In the genomic region with DNA sequence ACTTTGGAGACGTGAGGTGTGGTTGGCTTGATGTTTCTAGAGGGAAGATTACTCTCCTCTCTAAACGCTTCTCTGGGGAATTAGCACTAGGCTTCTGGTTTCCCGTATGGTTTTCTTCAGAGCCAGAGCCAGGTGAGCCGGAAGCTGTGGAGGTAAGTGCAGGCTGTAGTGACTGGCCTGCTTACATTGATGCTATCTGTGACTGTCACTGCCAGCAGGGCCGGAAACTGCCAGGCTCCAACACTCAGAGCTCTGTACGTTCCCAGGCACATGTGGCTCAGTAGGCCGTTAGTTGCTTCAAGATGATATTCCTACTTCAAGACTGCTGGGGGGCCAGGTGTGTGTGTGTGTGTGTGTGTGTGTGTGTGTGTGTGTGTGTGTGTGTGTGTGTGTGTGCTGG, we compare ENCODE assay signal across 18 mouse cellular contexts. TPM values are rescaled to one million over a fixed set of nuclear protein-coding genes. Genes with fewer than 3 reads are reported as not detected.
DNase-seq lines count a peak whose midpoint lies in the region; ATAC-seq and TF ChIP-seq lines count a peak whose summit lies in the region.
"Had no signal": no experiment of that assay in that cellular context is flagged by ENCODE, and none has a peak within 500 bp of the region (broad histone marks: within the 10 kb centered on the region; RNA-seq: fewer than 3 reads in every experiment).

No protein-coding gene starts in this region.

- no peak for TF ChIP-seq CTCF in cerebellum, adult 2 months (IDR thresholded peaks at IDR 0.05; ENCODE audit: borderline replicate concordance, insufficient read depth, low read depth, low read length)

- 58% methylated on average over 7 of the region's 7 CpGs for WGBS in cerebellum, adult 2 months
- WGBS in heart, embryonic 16.5 days = 61% methylated on average over 7 of the region's 7 CpGs
- 91% methylated on average over 7 of the region's 7 CpGs for WGBS in forebrain, embryonic 14.5 days

- no peaks in the 10 kb centered on the region for H3K36me3 ChIP-seq in heart, embryonic 16.5 days (ENCODE audit: control insufficient read depth, insufficient read depth)
- 0 out of 2 replicates have a peak, but pooled peaks cover 6% of the 10 kb centered on the region for H3K36me3 ChIP-seq in forebrain, embryonic 14.5 days (ENCODE audit: control insufficient read depth, insufficient read depth, low read length)

- DNase-seq in cerebellum, adult 2 months = peak in 1 of 2 experiments; percentile 51
- DNase-seq in heart, postnatal 14 days = no peak
- DNase-seq in CD4-positive helper T cell, adult 2 months (ENCODE audit: low read depth, low spot score) = peak; percentile 26
- DNase-seq in testis, postnatal 10 days (ENCODE audit: low spot score) = no peak
- DNase-seq in forebrain, embryonic 14.5 days (ENCODE audit: low spot score) = no peak
- DNase-seq: cerebellum, adult 8-10 months; kidney, postnatal 10 days; spleen, adult 18-20 months had no signal

- no peak overlapping the region for H3K9ac ChIP-seq in heart, embryonic 16.5 days (ENCODE audit: low read length)
- no peak overlapping the region for H3K9ac ChIP-seq in forebrain, embryonic 14.5 days (ENCODE audit: low read length)
- H3K9ac ChIP-seq: intestine, embryonic 15.5 days; limb, embryonic 15.5 days; lung, embryonic 15.5 days; midbrain, embryonic 13.5 days; stomach, embryonic 15.5 days had no signal

- no peaks in the 10 kb centered on the region for H3K27me3 ChIP-seq in cerebellum, adult 2 months (ENCODE audit: control insufficient read depth, insufficient read depth, low read length)
- H3K27me3 ChIP-seq in heart, embryonic 16.5 days (ENCODE audit: control insufficient read depth, insufficient read depth, low read length) = no peaks in the 10 kb centered on the region
- no peaks in the 10 kb centered on the region for H3K27me3 ChIP-seq in forebrain, embryonic 14.5 days (replicated peaks; ENCODE audit: control insufficient read depth, insufficient read depth, low read length)
- H3K27me3 ChIP-seq: intestine, embryonic 15.5 days; limb, embryonic 15.5 days; lung, embryonic 15.5 days; midbrain, embryonic 13.5 days; stomach, embryonic 15.5 days had no signal

- H3K9me3 ChIP-seq in heart, embryonic 16.5 days (replicated peaks; ENCODE audit: control insufficient read depth, low read length) = no peaks in the 10 kb centered on the region
- H3K9me3 ChIP-seq in forebrain, embryonic 14.5 days (replicated peaks; ENCODE audit: control insufficient read depth, low read length) = no peaks in the 10 kb centered on the region
- H3K9me3 ChIP-seq: hindbrain, embryonic 10.5 days; intestine, embryonic 15.5 days; limb, embryonic 15.5 days; lung, embryonic 15.5 days; midbrain, embryonic 13.5 days; stomach, embryonic 15.5 days had no signal

- no peak for TF ChIP-seq POLR2A in cerebellum, adult 2 months (IDR thresholded peaks at IDR 0.05; ENCODE audit: borderline replicate concordance, insufficient read depth, low read length)

- intact Hi-C loops in heart, postnatal 14 days (cut with DNase I) = no loop called here

- H3K4me1 ChIP-seq in cerebellum, adult 2 months (ENCODE audit: control insufficient read depth, insufficient read depth, low read length) = peaks cover 35% of the 10 kb centered on the region
- H3K4me1 ChIP-seq in heart, embryonic 16.5 days (ENCODE audit: control insufficient read depth, insufficient read depth, low read length) = peaks cover 43% of the 10 kb centered on the region
- peaks cover 9% of the 10 kb centered on the region; the same call in 1 of the 2 replicates for H3K4me1 ChIP-seq in forebrain, embryonic 14.5 days (ENCODE audit: control insufficient read depth, insufficient read depth, low read length)

- no peak overlapping the region for H3K4me3 ChIP-seq in cerebellum, adult 2 months (replicated peaks; ENCODE audit: insufficient read depth, low read depth, low read length)
- no peak overlapping the region for H3K4me3 ChIP-seq in heart, embryonic 16.5 days (ENCODE audit: low read length)
- no peak overlapping the region for H3K4me3 ChIP-seq in forebrain, embryonic 14.5 days (ENCODE audit: low read depth, low read length)
- H3K4me3 ChIP-seq: hindbrain, embryonic 10.5 days; intestine, embryonic 15.5 days; limb, embryonic 15.5 days; lung, embryonic 15.5 days; midbrain, embryonic 13.5 days; myocyte; stomach, embryonic 15.5 days had no signal

- peak overlapping the region; percentile 10; the same call in 1 of the 2 replicates for H3K27ac ChIP-seq in cerebellum, adult 2 months (ENCODE audit: insufficient read depth, low read length)
- peak overlapping the region; percentile 19 for H3K27ac ChIP-seq in heart, embryonic 16.5 days (ENCODE audit: low read length)
- no peak overlapping the region for H3K27ac ChIP-seq in forebrain, embryonic 14.5 days (ENCODE audit: low read depth, low read length)
- H3K27ac ChIP-seq: hindbrain, embryonic 10.5 days; intestine, embryonic 15.5 days; midbrain, embryonic 13.5 days had no signal

- H3K4me2 ChIP-seq in heart, embryonic 16.5 days (ENCODE audit: low read depth, low read length) = no peak overlapping the region
- H3K4me2 ChIP-seq in forebrain, embryonic 14.5 days (ENCODE audit: low read length) = no peak overlapping the region
- H3K4me2 ChIP-seq: intestine, embryonic 15.5 days; limb, embryonic 15.5 days; lung, embryonic 15.5 days; midbrain, embryonic 13.5 days; stomach, embryonic 15.5 days had no signal

- ATAC-seq in cerebellum, adult (ENCODE audit: insufficient number of reproducible peaks, low FRiP score, low TSS enrichment) = no peak
- ATAC-seq in heart, embryonic 16.5 days (replicated peaks; ENCODE audit: extremely low read depth, insufficient read depth, low FRiP score) = no peak
- peak; percentile 71 for ATAC-seq in inflammation-experienced regulatory T-cells, adult 6 months
- no peak for ATAC-seq in forebrain, embryonic 14.5 days
- ATAC-seq: intestine, embryonic 15.5 days; midbrain, embryonic 13.5 days had no signal

RNA-seq across cellular contexts. Expression of gene Dusp1, which starts 32.2 kb away (rescaled TPM):
- 62.5 and 67.1 TPM in 2 replicates for polyA plus RNA-seq in cerebellum, adult 2 months (2012; rRNA removed)
- 35.5 and 35.7 TPM in 2 replicates for polyA plus RNA-seq in heart, embryonic 16.5 days (2015; fragmentation: Nextera tagmentation; extraction: Ambion mirVana)
- 10 to 100 TPM; 91.2 to 99.6 TPM for total RNA-seq in heart, postnatal 14 days (2021)
- polyA plus RNA-seq in inflammation-experienced regulatory T-cells, adult 6 months (2017; shearing (Covaris generic)) = 10 to 100 TPM; 31.4 to 56.0 (median 32.0) TPM
- polyA plus RNA-seq in forebrain, embryonic 14.5 days (2014; fragmentation: Nextera tagmentation; extraction: Ambion mirVana) = 58.4 and 66.0 TPM in 2 replicates

RNA-seq across cellular contexts. Expression of gene Ergic1, which starts 32.9 kb away (rescaled TPM):
- polyA plus RNA-seq in cerebellum, adult 2 months (2012; rRNA removed) = 137 and 148 TPM in 2 replicates
- 82.7 and 84.9 TPM in 2 replicates for polyA plus RNA-seq in heart, embryonic 16.5 days (2015; fragmentation: Nextera tagmentation; extraction: Ambion mirVana)
- 10 to 100 TPM; 51.1 to 59.5 TPM for total RNA-seq in heart, postnatal 14 days (2021)
- 10 to 100 TPM; 35.9 to 50.4 (median 39.8) TPM for polyA plus RNA-seq in inflammation-experienced regulatory T-cells, adult 6 months (2017; shearing (Covaris generic))
- 126 and 134 TPM in 2 replicates for polyA plus RNA-seq in forebrain, embryonic 14.5 days (2014; fragmentation: Nextera tagmentation; extraction: Ambion mirVana)
